In the genomic region with DNA sequence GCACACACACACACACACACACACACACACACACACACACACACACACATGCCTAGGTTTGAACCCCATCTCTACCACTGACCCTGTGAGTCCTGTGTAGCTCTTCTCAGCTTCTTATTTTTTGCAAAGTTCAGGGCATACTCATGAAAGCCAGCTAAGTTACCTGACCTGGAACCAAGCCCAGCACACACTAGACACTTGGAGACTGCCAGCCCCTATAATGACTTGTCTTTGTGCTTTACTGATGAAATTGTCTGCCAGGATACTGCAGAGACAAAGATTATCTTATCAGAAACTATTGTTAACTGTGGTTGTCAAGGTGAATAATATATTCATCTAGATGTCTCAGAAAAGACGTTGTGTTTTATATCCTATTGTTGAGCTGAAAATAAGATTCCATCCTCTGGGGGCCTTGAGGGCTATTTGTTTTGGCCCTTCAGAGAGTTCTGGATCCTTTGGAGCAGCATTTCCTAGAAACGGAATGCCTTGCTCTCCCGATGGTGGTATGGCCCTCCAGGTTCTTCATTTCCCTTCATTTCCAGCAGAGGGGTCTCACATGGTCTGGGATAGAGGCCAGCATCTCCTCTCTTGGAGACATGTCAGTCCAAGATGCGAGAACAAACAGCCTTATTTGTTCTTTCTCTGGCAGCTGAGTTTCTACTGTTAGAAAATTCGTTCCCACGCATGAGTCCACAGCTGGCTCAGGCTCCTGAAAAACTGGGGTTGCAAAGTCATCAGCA, we compare ENCODE assay signal across 18 mouse cellular contexts.
DNase-seq lines count a peak whose midpoint lies in the region; ATAC-seq and TF ChIP-seq lines count a peak whose summit lies in the region.
"Had no signal": no experiment of that assay in that cellular context is flagged by ENCODE, and none has a peak within 500 bp of the region (broad histone marks: within the 10 kb centered on the region; RNA-seq: fewer than 3 reads in every experiment).

No protein-coding gene starts in this region.

- WGBS in forebrain, postnatal 0 days: 68% methylated on average over 6 of the region's 6 CpGs
- WGBS in forebrain, embryonic 13.5 days: 91% methylated on average over 6 of the region's 6 CpGs
- WGBS in kidney, embryonic 16.5 days: 69% methylated on average over 6 of the region's 6 CpGs
- 63% methylated on average over 6 of the region's 6 CpGs for WGBS in kidney, postnatal 0 days
- WGBS in kidney, embryonic 14.5 days: 79% methylated on average over 6 of the region's 6 CpGs

- no peak overlapping the region for H3K4me3 ChIP-seq in forebrain, postnatal 0 days (ENCODE audit: low read depth, low read length)
- H3K4me3 ChIP-seq in forebrain, embryonic 13.5 days: no peak overlapping the region
- no peak overlapping the region for H3K4me3 ChIP-seq in kidney, embryonic 16.5 days (ENCODE audit: low read length)
- no peak overlapping the region for H3K4me3 ChIP-seq in kidney, postnatal 0 days (replicated peaks; ENCODE audit: low read depth, low read length)
- no peak overlapping the region for H3K4me3 ChIP-seq in kidney, embryonic 14.5 days (ENCODE audit: low read length)
- H3K4me3 ChIP-seq: embryonic facial prominence, embryonic 15.5 days; erythroblast, embryonic 14.5 days; forebrain, embryonic 10.5 days; forebrain, embryonic 15.5 days had no signal

- no peaks in the 10 kb centered on the region for H3K9me3 ChIP-seq in forebrain, postnatal 0 days (ENCODE audit: low read length)
- no peaks in the 10 kb centered on the region for H3K9me3 ChIP-seq in forebrain, embryonic 13.5 days (replicated peaks)
- no peaks in the 10 kb centered on the region for H3K9me3 ChIP-seq in kidney, embryonic 16.5 days (ENCODE audit: low read length)
- H3K9me3 ChIP-seq in kidney, postnatal 0 days (replicated peaks; ENCODE audit: low read length): no peaks in the 10 kb centered on the region
- no peaks in the 10 kb centered on the region for H3K9me3 ChIP-seq in kidney, embryonic 14.5 days (ENCODE audit: control insufficient read depth, low read length)
- H3K9me3 ChIP-seq: embryonic facial prominence, embryonic 15.5 days; forebrain, embryonic 10.5 days; forebrain, embryonic 15.5 days had no signal

- no peaks in the 10 kb centered on the region for H3K4me1 ChIP-seq in forebrain, postnatal 0 days (ENCODE audit: insufficient read depth)
- no peaks in the 10 kb centered on the region for H3K4me1 ChIP-seq in forebrain, embryonic 13.5 days
- no peaks in the 10 kb centered on the region; the same call in 1 of the 2 replicates for H3K4me1 ChIP-seq in kidney, embryonic 16.5 days (ENCODE audit: insufficient read depth, low read length)
- H3K4me1 ChIP-seq in kidney, postnatal 0 days (replicated peaks; ENCODE audit: insufficient read depth, low read length): no peaks in the 10 kb centered on the region
- no peaks in the 10 kb centered on the region for H3K4me1 ChIP-seq in kidney, embryonic 14.5 days (ENCODE audit: control insufficient read depth, insufficient read depth, low read length)
- H3K4me1 ChIP-seq: embryonic facial prominence, embryonic 15.5 days; forebrain, embryonic 10.5 days; forebrain, embryonic 15.5 days had no signal

- no peak overlapping the region for H3K4me2 ChIP-seq in forebrain, postnatal 0 days (ENCODE audit: low read depth)
- H3K4me2 ChIP-seq in forebrain, embryonic 13.5 days: no peak overlapping the region
- H3K4me2 ChIP-seq in kidney, embryonic 16.5 days (replicated peaks; ENCODE audit: low read depth, low read length): no peak overlapping the region
- no peak overlapping the region for H3K4me2 ChIP-seq in kidney, postnatal 0 days (ENCODE audit: low read length)
- H3K4me2 ChIP-seq in kidney, embryonic 14.5 days (replicated peaks; ENCODE audit: low read depth, low read length): no peak overlapping the region
- H3K4me2 ChIP-seq: embryonic facial prominence, embryonic 15.5 days; forebrain, embryonic 15.5 days; hindbrain, embryonic 14.5 days had no signal

- no peaks in the 10 kb centered on the region for H3K27me3 ChIP-seq in forebrain, postnatal 0 days (ENCODE audit: insufficient read depth, low read length)
- no peaks in the 10 kb centered on the region for H3K27me3 ChIP-seq in forebrain, embryonic 13.5 days
- no peaks in the 10 kb centered on the region for H3K27me3 ChIP-seq in kidney, embryonic 16.5 days (ENCODE audit: insufficient read depth, low read length)
- no peaks in the 10 kb centered on the region for H3K27me3 ChIP-seq in kidney, postnatal 0 days (ENCODE audit: insufficient read depth, low read length)
- H3K27me3 ChIP-seq in kidney, embryonic 14.5 days (ENCODE audit: control insufficient read depth, insufficient read depth, low read length): no peaks in the 10 kb centered on the region
- H3K27me3 ChIP-seq: embryonic facial prominence, embryonic 15.5 days; forebrain, embryonic 15.5 days had no signal

- H3K9ac ChIP-seq in forebrain, postnatal 0 days: no peak overlapping the region
- no peak overlapping the region for H3K9ac ChIP-seq in forebrain, embryonic 13.5 days
- no peak overlapping the region for H3K9ac ChIP-seq in kidney, embryonic 16.5 days (replicated peaks; ENCODE audit: low read length)
- no peak overlapping the region for H3K9ac ChIP-seq in kidney, postnatal 0 days (ENCODE audit: low read depth, low read length)
- no peak overlapping the region for H3K9ac ChIP-seq in kidney, embryonic 14.5 days (ENCODE audit: low read depth, low read length)
- H3K9ac ChIP-seq: embryonic facial prominence, embryonic 15.5 days; forebrain, embryonic 15.5 days; hindbrain, embryonic 14.5 days had no signal

- DNase-seq in forebrain, postnatal 0 days: peak; percentile 13
- DNase-seq in kidney, adult 11 months: peak; percentile 29
- DNase-seq in kidney, postnatal 0 days (ENCODE audit: low spot score): peak; percentile 15
- DNase-seq in kidney, postnatal 36 days: peak; percentile 50 to 60
- DNase-seq in layer of hippocampus, adult 11-12 months (ENCODE audit: low spot score): no peak
- DNase-seq: adrenal gland, adult 2 months; adrenal gland, postnatal 25 days; cerebellum, postnatal 36 days; gastrocnemius, postnatal 10 days; heart, postnatal 14 days had no signal

- TF ChIP-seq CTCF in forebrain, postnatal 0 days (IDR thresholded peaks at IDR 0.05; ENCODE audit: low read depth): 0 out of 2 replicates have a peak, but pooled peaks have one; percentile 3
- no peak; the same call in 1 of the 2 replicates for TF ChIP-seq CTCF in kidney, postnatal 0 days (IDR thresholded peaks at IDR 0.05; ENCODE audit: low read depth)

- no peaks in the 10 kb centered on the region for H3K36me3 ChIP-seq in forebrain, postnatal 0 days (ENCODE audit: insufficient read depth)
- H3K36me3 ChIP-seq in forebrain, embryonic 13.5 days (ENCODE audit: poor library complexity, severe bottlenecking): no peaks in the 10 kb centered on the region
- H3K36me3 ChIP-seq in kidney, embryonic 16.5 days (ENCODE audit: insufficient read depth, low read length): no peaks in the 10 kb centered on the region
- H3K36me3 ChIP-seq in kidney, postnatal 0 days (ENCODE audit: insufficient read depth, low read length): no peaks in the 10 kb centered on the region
- no peaks in the 10 kb centered on the region for H3K36me3 ChIP-seq in kidney, embryonic 14.5 days (ENCODE audit: control insufficient read depth, insufficient read depth, low read length)
- H3K36me3 ChIP-seq: embryonic facial prominence, embryonic 15.5 days; forebrain, embryonic 10.5 days; forebrain, embryonic 15.5 days had no signal

- peak; percentile 77; the same call in 1 of the 2 replicates for ATAC-seq in forebrain, postnatal 0 days
- no peak for ATAC-seq in forebrain, embryonic 13.5 days
- ATAC-seq in kidney, embryonic 16.5 days (ENCODE audit: low FRiP score, low TSS enrichment): no peak
- no peak for ATAC-seq in kidney, postnatal 0 days (replicated peaks; ENCODE audit: low FRiP score, low read depth)
- ATAC-seq in kidney, embryonic 14.5 days (ENCODE audit: low FRiP score, low TSS enrichment): no peak
- ATAC-seq: forebrain, embryonic 15.5 days had no signal

- H3K27ac ChIP-seq in forebrain, postnatal 0 days (ENCODE audit: low read depth, low read length): no peak overlapping the region
- no peak overlapping the region for H3K27ac ChIP-seq in forebrain, embryonic 13.5 days
- H3K27ac ChIP-seq in kidney, embryonic 16.5 days (ENCODE audit: low read length): no peak overlapping the region
- H3K27ac ChIP-seq in kidney, postnatal 0 days: no peak overlapping the region
- no peak overlapping the region for H3K27ac ChIP-seq in kidney, embryonic 14.5 days (ENCODE audit: low read depth, low read length)
- H3K27ac ChIP-seq: embryonic facial prominence, embryonic 15.5 days; forebrain, embryonic 10.5 days; forebrain, embryonic 15.5 days; hindbrain, embryonic 14.5 days had no signal
